Mouse (Mus musculus) WW6 (cell line): ENCODE results near the gene Olfr854.

Experiments
- DNase-seq: peaks from one replicate; pipeline ENCODE4 v3.0.0-alpha.2; 2013; ENCODE audit warnings: low read depth, low spot score

Olfr854 gene

DNA sequence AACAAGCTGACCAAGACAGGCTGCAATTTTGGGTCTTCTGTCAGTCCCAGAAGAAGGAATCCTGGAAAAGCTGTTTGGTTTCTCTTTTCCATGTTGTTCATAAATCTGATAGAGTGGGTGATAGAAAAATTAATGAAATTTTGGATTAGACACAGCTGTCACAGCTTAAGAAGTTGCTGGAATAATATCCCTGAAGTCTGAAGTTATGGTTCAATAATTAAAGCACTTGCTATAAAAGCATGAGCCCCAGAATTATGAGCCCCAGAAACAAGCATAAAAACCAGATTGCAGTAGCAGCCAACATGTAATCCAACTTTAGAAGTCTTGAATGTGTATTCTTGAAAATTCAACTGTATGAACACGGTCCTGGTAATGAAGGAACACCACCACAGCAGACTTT, at the start of gene Olfr854:
Gene Olfr854, minus strand, starts transcription at position 101 of the 400 bp plus-strand sequence.
- no peak for DNase-seq

DNA sequence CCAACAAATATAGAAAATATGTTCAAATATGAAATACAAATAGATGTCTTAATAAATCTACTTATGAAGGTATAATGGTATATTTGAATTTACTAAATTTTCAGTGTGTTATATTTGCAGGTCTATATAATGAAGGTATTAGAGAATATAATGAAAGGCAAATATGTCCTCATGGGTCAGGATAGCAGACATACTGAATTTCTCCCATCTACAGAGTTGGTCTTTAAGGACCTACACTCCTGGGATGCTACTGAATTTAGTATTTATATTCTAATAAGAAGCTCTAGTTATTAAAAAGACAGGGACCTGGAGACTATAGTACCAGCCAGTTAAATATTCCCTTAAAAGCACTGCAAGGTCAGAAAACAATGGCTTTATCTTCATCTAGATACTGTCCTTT, 15.1 kb upstream of the Olfr854 start, which contains the start of gene Olfr855:
Gene Olfr855, plus strand, starts transcription at position 301 of the 400 bp plus-strand sequence.
- no peak for DNase-seq

GRCm38 (mm10) chr9:19540976-19541375, 26.2 kb downstream of the Olfr854 start, which contains the start of gene Olfr853:
Olfr853 (minus strand) TSS chr9:19541076.
- DNase-seq, result no peak
